Mouse (Mus musculus) adipocyte (in vitro differentiated cells): ENCODE measurements around the gene Olfr1395.
A peak's percentile ranks its signal among the peaks of the same experiment; 100 is the strongest.
"Not testable (repeated sequence)": the region's sequence is repeated elsewhere in the genome, so short reads cannot be mapped to it uniquely, and the experiment has no call there.

Experiments used
- DNase-seq: peaks from one replicate; pipeline ENCODE4 v3.0.0-alpha.2; 2016; ENCODE audit warnings: low spot score

The Olfr1395 gene

GRCm38 (mm10) chr11:49175345-49175744, 33.3 kb downstream of the Olfr1395 start:
- DNase-seq, result no peak

- DNase-seq, result not testable (repeated sequence)
Observed at GRCm38 (mm10) chr11:49176047-49176779, 34.1 kb downstream of the Olfr1395 start.

GRCm38 (mm10) chr11:49183172-49183571, 41.1 kb downstream of the Olfr1395 start:
- no peak for DNase-seq

DNA sequence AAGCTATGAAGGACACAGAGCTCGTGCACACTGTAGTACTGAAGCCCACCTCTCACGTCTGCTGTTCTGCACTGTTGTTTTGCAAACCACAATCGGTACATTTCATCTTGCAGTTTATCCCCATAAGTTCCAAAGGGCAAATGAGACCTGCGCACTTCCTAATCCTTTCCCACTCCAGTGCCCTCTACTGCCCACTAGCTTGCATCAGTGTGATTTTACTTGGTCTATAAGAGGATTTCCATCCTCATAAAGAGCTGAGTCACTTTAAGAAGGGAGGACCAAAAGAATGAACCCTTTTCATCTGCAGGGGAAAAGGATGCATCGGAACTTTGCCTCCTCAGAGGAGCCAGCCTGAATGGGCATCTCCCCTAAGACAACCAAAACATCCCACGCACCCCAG, 44.4 kb downstream of the Olfr1395 start:
- DNase-seq, result no peak

GRCm38 (mm10) chr11:49186955-49187488, 44.9 kb downstream of the Olfr1395 start, which contains the start of gene Btnl9:
Btnl9 (minus strand) TSS chr11:49187159.
- DNase-seq, result no peak

DNA sequence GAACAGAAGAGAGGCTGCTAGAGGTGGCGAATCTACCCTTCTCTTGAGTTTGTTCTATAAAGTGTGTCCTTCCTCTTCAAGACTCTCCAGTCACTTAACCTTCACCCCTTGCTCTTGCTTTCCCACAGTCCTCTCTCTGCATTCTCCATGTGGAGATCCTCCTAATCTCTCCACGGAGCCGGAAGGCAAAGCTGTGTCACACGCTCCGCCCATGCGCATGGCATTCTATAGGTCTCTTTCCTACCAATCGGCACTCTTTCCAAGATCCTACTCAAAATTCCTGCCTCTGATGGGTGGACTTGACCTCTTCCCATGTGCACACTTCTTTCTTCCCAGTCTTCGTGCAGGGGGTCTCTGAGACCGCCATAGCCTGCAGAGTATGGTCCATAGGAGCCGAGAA, 45.6 kb downstream of the Olfr1395 start:
- DNase-seq, result no peak

GRCm38 (mm10) chr11:49189737-49190136, 47.7 kb downstream of the Olfr1395 start:
- DNase-seq, result peak; percentile 79

DNA sequence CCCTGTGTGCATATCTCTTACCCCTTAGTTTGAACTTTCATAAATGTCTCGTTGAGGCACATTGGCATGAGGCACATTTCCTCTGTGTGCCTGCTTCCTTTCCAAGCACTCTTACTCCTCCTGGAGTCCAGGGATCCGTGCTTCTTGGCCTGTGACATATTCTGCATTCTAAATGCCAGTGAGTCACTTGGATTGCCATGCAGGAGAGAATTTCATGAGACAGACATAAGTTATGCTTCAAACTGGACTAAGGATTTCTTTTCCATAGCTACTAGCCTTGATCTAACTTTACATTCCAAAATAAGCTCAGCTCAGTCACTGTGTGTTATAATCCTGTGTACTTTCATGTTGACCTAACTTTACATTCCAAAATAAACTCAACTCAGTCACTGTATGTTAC, 49.0 kb downstream of the Olfr1395 start:
- peak; percentile 19 for DNase-seq

DNA sequence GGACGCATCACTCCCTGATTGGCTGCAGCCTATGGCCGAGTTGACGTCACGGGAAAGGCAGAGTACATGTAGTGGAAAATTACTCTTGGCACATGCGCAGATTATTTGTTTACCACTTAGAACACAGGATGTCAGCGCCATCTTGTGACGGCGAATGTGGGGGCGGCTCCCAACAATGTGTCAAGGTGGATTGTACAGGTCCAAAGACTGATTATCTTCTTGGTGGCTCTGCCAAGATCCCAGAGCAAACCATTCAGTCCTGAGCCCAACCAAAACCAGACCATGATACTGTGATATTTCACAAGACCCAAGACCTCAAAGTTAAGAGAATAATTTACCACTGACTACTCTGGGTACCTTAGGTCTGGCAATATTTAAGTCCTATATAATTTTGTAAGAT, 52.7 kb downstream of the Olfr1395 start:
- not testable (repeated sequence) for DNase-seq

DNA sequence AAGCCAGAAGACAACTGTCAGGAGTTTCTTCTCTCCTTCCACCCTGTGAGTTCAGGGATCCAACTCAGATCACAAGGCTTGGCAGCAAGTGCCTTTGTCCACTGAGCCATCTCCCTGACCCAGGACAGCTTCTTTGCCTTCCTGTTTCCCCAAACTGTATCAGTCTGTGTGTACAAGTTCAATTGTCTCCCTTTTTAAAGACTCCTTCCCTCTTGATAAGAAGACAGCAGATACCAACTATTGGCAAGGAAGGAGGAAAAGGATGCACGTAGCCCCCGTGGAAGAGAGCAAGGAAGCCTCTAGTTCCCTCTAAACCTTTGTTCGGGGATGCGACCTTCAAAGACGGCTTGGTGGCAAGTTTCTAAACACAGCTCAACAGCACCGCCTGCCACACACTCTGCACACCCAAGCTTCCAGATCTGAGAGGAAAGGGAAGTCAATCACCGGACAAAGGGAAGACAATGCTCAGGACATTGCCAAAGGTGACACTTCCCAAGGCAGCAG, 53.8 kb downstream of the Olfr1395 start:
- DNase-seq, result no peak
